Mouse (Mus musculus): Measurements from ENCODE around the gene Tekt3. TPM values are rescaled to one million over a fixed set of nuclear protein-coding genes. Genes with fewer than 3 reads are reported as not detected.

Tekt3 gene
- 0.05 TPM in 1 of 2 replicates, not detected in the other for polyA plus RNA-seq (2012; rRNA removed)

- TF ChIP-seq POLR2A (IDR thresholded peaks at IDR 0.05; ENCODE audit: control insufficient read depth, extremely low read depth, insufficient read depth, low read length, poor library complexity) (no peak), CTCF (IDR thresholded peaks at IDR 0.05; ENCODE audit: borderline replicate concordance, control insufficient read depth, extremely low read depth, insufficient read depth, low read length, poor library complexity) (no peak)
- no peaks in the 10 kb centered on the region for H3K4me1 ChIP-seq (replicated peaks; ENCODE audit: control insufficient read depth, insufficient read depth, low read length)
- DNase-seq = no peak
- no peak within 1 kb of the TSS for H3K27ac ChIP-seq (ENCODE audit: control insufficient read depth, insufficient read depth, low read length)
- no peaks in the 10 kb centered on the region for H3K27me3 ChIP-seq (ENCODE audit: control insufficient read depth, insufficient read depth, low read length)
- H3K4me3 ChIP-seq (ENCODE audit: control insufficient read depth, insufficient read depth, low read length) = no peak within 1 kb of the TSS
- H3K36me3 ChIP-seq (ENCODE audit: control insufficient read depth, insufficient read depth, low read length) = no peaks in the 10 kb centered on the region
- 26% methylated on average over 17 of the region's 17 CpGs for WGBS
Measured at GRCm38 (mm10) chr11:63061446-63061845, at the start of gene Tekt3. Gene Tekt3, plus strand, starts transcription at chr11:63061654.

GRCm38 (mm10) chr11:63017327-63018082 is 43.9 kb upstream of the Tekt3 start:
- no peaks in the 10 kb centered on the region for H3K4me1 ChIP-seq (replicated peaks; ENCODE audit: control insufficient read depth, insufficient read depth, low read length)
- no peak for DNase-seq
- H3K27ac ChIP-seq (ENCODE audit: control insufficient read depth, insufficient read depth, low read length) = no peak overlapping the region
- no peak for TF ChIP-seq POLR2A (IDR thresholded peaks at IDR 0.05; ENCODE audit: control insufficient read depth, extremely low read depth, insufficient read depth, low read length, poor library complexity)
- TF ChIP-seq CTCF (IDR thresholded peaks at IDR 0.05; ENCODE audit: borderline replicate concordance, control insufficient read depth, extremely low read depth, insufficient read depth, low read length, poor library complexity) = no peak
- no peaks in the 10 kb centered on the region for H3K27me3 ChIP-seq (ENCODE audit: control insufficient read depth, insufficient read depth, low read length)
- no peaks in the 10 kb centered on the region for H3K36me3 ChIP-seq (ENCODE audit: control insufficient read depth, insufficient read depth, low read length)
- H3K4me3 ChIP-seq (ENCODE audit: control insufficient read depth, insufficient read depth, low read length) = no peak overlapping the region
- WGBS = 95% methylated on average over 6 of the region's 6 CpGs

GRCm38 (mm10) chr11:63018083-63018622 is 43.3 kb upstream of the Tekt3 start:
- no peak for DNase-seq
- Histone ChIP-seq H3K36me3 (ENCODE audit: control insufficient read depth, insufficient read depth, low read length) (no peaks in the 10 kb centered on the region), H3K27me3 (ENCODE audit: control insufficient read depth, insufficient read depth, low read length) (no peaks in the 10 kb centered on the region), H3K4me3 (ENCODE audit: control insufficient read depth, insufficient read depth, low read length) (no peak overlapping the region), H3K4me1 (replicated peaks; ENCODE audit: control insufficient read depth, insufficient read depth, low read length) (no peaks in the 10 kb centered on the region), H3K27ac (ENCODE audit: control insufficient read depth, insufficient read depth, low read length) (no peak overlapping the region)
- no peak for TF ChIP-seq POLR2A (IDR thresholded peaks at IDR 0.05; ENCODE audit: control insufficient read depth, extremely low read depth, insufficient read depth, low read length, poor library complexity)
- TF ChIP-seq CTCF (IDR thresholded peaks at IDR 0.05; ENCODE audit: borderline replicate concordance, control insufficient read depth, extremely low read depth, insufficient read depth, low read length, poor library complexity) = no peak
- WGBS = 91% methylated on average over 6 of the region's 6 CpGs

GRCm38 (mm10) chr11:63020633-63021032 is 40.8 kb upstream of the Tekt3 start:
- no peaks in the 10 kb centered on the region for H3K36me3 ChIP-seq (ENCODE audit: control insufficient read depth, insufficient read depth, low read length)
- H3K27me3 ChIP-seq (ENCODE audit: control insufficient read depth, insufficient read depth, low read length) = no peaks in the 10 kb centered on the region
- DNase-seq = no peak
- TF ChIP-seq CTCF (IDR thresholded peaks at IDR 0.05; ENCODE audit: borderline replicate concordance, control insufficient read depth, extremely low read depth, insufficient read depth, low read length, poor library complexity) = no peak
- no peak for TF ChIP-seq POLR2A (IDR thresholded peaks at IDR 0.05; ENCODE audit: control insufficient read depth, extremely low read depth, insufficient read depth, low read length, poor library complexity)
- H3K4me1 ChIP-seq (replicated peaks; ENCODE audit: control insufficient read depth, insufficient read depth, low read length) = no peaks in the 10 kb centered on the region
- no peak overlapping the region for H3K27ac ChIP-seq (ENCODE audit: control insufficient read depth, insufficient read depth, low read length)
- H3K4me3 ChIP-seq (ENCODE audit: control insufficient read depth, insufficient read depth, low read length) = no peak overlapping the region

- no peaks in the 10 kb centered on the region for H3K27me3 ChIP-seq (ENCODE audit: control insufficient read depth, insufficient read depth, low read length)
- TF ChIP-seq CTCF (IDR thresholded peaks at IDR 0.05; ENCODE audit: borderline replicate concordance, control insufficient read depth, extremely low read depth, insufficient read depth, low read length, poor library complexity) (no peak), POLR2A (IDR thresholded peaks at IDR 0.05; ENCODE audit: control insufficient read depth, extremely low read depth, insufficient read depth, low read length, poor library complexity) (no peak)
- no peaks in the 10 kb centered on the region for H3K4me1 ChIP-seq (replicated peaks; ENCODE audit: control insufficient read depth, insufficient read depth, low read length)
- H3K27ac ChIP-seq (ENCODE audit: control insufficient read depth, insufficient read depth, low read length) = no peak overlapping the region
- no peak overlapping the region for H3K4me3 ChIP-seq (ENCODE audit: control insufficient read depth, insufficient read depth, low read length)
- WGBS = 88% methylated on average over 5 of the region's 5 CpGs
- DNase-seq = no peak
- H3K36me3 ChIP-seq (ENCODE audit: control insufficient read depth, insufficient read depth, low read length) = no peaks in the 10 kb centered on the region
Measured at GRCm38 (mm10) chr11:63021141-63021806, 40.2 kb upstream of the Tekt3 start.

- Histone ChIP-seq H3K4me3 (ENCODE audit: control insufficient read depth, insufficient read depth, low read length) (no peak overlapping the region), H3K36me3 (ENCODE audit: control insufficient read depth, insufficient read depth, low read length) (no peaks in the 10 kb centered on the region), H3K27ac (ENCODE audit: control insufficient read depth, insufficient read depth, low read length) (no peak overlapping the region), H3K27me3 (ENCODE audit: control insufficient read depth, insufficient read depth, low read length) (no peaks in the 10 kb centered on the region), H3K4me1 (replicated peaks; ENCODE audit: control insufficient read depth, insufficient read depth, low read length) (no peaks in the 10 kb centered on the region)
- TF ChIP-seq POLR2A (IDR thresholded peaks at IDR 0.05; ENCODE audit: control insufficient read depth, extremely low read depth, insufficient read depth, low read length, poor library complexity) = no peak
- TF ChIP-seq CTCF (IDR thresholded peaks at IDR 0.05; ENCODE audit: borderline replicate concordance, control insufficient read depth, extremely low read depth, insufficient read depth, low read length, poor library complexity) = no peak
- 84% methylated on average over 5 of the region's 5 CpGs for WGBS
- no peak for DNase-seq
Measured at GRCm38 (mm10) chr11:63023461-63023860, 38.0 kb upstream of the Tekt3 start.

Data from thymus, adult 2 months (tissue).